Mouse (Mus musculus) stomach, embryonic 14.5 days (tissue): ENCODE measurements at regions not wholly inside any gene's neighbourhood (a gene's known extent, or its start where the extent isn't known, plus 50 kb on each side); places are given as distances from the start of the nearest gene placed in this dataset.

Experiments
- ATAC-seq: fragments of 200-750 bp; cut with Nextera tagmentation; 2 replicates; pipeline ENCODE4 v1.8.0; 2017; ENCODE audit warnings: low read depth, moderate TSS enrichment; ENCODE audit not compliant: insufficient number of reproducible peaks, insufficient read depth, low FRiP score
- H3K27ac ChIP-seq: fragments of 300-500 bp; sonication (generic); 2 replicates; pipeline ENCODE4 v1.5.1; 2014; ENCODE audit warnings: mild to moderate bottlenecking, low read length, moderate library complexity, mixed read lengths
- H3K27me3 ChIP-seq: fragments of 300-500 bp; sonication (generic); 2 replicates; pipeline ENCODE4 v1.6.1; 2014; ENCODE audit warnings: low read length, control low read depth, mixed read lengths; ENCODE audit not compliant: control insufficient read depth, insufficient read depth
- H3K36me3 ChIP-seq: fragments of 300-500 bp; sonication (generic); 2 replicates; pipeline ENCODE4 v1.6.1; 2014; ENCODE audit warnings: mild to moderate bottlenecking, control low read depth, low read length, moderate library complexity, mixed read lengths; ENCODE audit not compliant: control insufficient read depth, insufficient read depth
- H3K4me1 ChIP-seq: fragments of 300-500 bp; sonication (generic); 2 replicates; pipeline ENCODE4 v1.6.1; 2014; ENCODE audit warnings: low read length, control low read depth, mixed read lengths; ENCODE audit not compliant: control insufficient read depth, insufficient read depth
- H3K4me2 ChIP-seq: fragments of 300-500 bp; sonication (generic); replicated peaks from 2 replicates; pipeline ENCODE4 v1.6.1; 2014; ENCODE audit warnings: low read depth, low read length, control low read depth
- H3K4me3 ChIP-seq: fragments of 300-500 bp; sonication (generic); 2 replicates; pipeline ENCODE4 v1.5.1; 2014; ENCODE audit warnings: low read depth, low read length, control low read depth
- H3K9ac ChIP-seq: fragments of 300-500 bp; sonication (generic); replicated peaks from 2 replicates; pipeline ENCODE4 v1.6.1; 2014; ENCODE audit warnings: low read depth, mild to moderate bottlenecking, control low read depth, low read length, moderate library complexity, mixed read lengths
- H3K9me3 ChIP-seq: fragments of 300-500 bp; sonication (generic); 2 replicates; pipeline ENCODE4 v1.6.1; 2016; ENCODE audit warnings: low read depth, low read length, control low read depth; ENCODE audit not compliant: control insufficient read depth
- WGBS: fragments of 180-500 bp; shearing (Covaris S2); extraction: QIAGEN DNeasy Blood & Tissue Kit; methylation state at CpG from one replicate; pipeline ENCODE4 v1.1.7; 2014; 5-methylcytosine and 5-hydroxymethylcytosine counted together

DNA sequence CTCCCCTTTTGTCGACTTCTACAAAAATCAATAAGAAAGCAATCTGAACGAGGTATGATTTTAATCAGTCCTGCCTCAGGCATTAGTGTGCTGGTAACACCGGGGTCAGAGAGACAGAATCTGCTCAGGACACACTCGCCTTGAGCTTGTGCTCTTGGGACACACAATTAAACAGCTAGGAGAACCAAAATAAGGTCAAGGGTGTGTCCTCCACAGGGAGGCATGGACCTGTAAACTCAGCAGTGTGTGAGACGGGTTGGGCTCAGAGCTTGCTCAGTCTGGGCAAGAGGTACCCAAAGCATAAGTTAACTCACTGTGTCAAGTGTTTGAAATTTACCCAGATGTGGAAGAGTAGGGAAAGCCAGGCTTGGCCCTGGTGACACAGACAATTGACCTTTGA lies 107.9 kb upstream of the Dapk1 start:
- ATAC-seq, result no peak
- Histone ChIP-seq H3K27ac (no peak overlapping the region), H3K9ac (no peak overlapping the region), H3K36me3 (no peaks in the 10 kb centered on the region), H3K9me3 (no peaks in the 10 kb centered on the region), H3K27me3 (no peaks in the 10 kb centered on the region), H3K4me1 (peaks cover 13% of the 10 kb centered on the region; the same call in 1 of the 2 replicates), H3K4me3 (no peak overlapping the region), H3K4me2 (no peak overlapping the region)
- WGBS, result 75% methylated on average over 5 of the region's 5 CpGs

GRCm38 (mm10) chr13:60497714-60498400 lies 103.9 kb upstream of the Dapk1 start:
- no peak overlapping the region for H3K4me3 ChIP-seq
- no peak overlapping the region for H3K9ac ChIP-seq
- WGBS, result 23% methylated on average over 18 of the region's 18 CpGs
- 0 out of 2 replicates have a peak, but pooled peaks cover 4% of the 10 kb centered on the region for H3K4me1 ChIP-seq
- no peak for ATAC-seq
- no peaks in the 10 kb centered on the region for H3K36me3 ChIP-seq
- H3K27me3 ChIP-seq, result no peaks in the 10 kb centered on the region
- no peak overlapping the region for H3K27ac ChIP-seq
- no peak overlapping the region for H3K4me2 ChIP-seq
- H3K9me3 ChIP-seq, result no peaks in the 10 kb centered on the region

- ATAC-seq, result no peak
- 41% methylated on average over 2 of the region's 2 CpGs for WGBS
- H3K36me3 ChIP-seq, result no peaks in the 10 kb centered on the region
- H3K27me3 ChIP-seq, result no peaks in the 10 kb centered on the region
- no peak overlapping the region for H3K27ac ChIP-seq
- no peak overlapping the region for H3K4me3 ChIP-seq
- no peaks in the 10 kb centered on the region for H3K9me3 ChIP-seq
- 0 out of 2 replicates have a peak, but pooled peaks cover 2% of the 10 kb centered on the region for H3K4me1 ChIP-seq
- H3K4me2 ChIP-seq, result no peak overlapping the region
- no peak overlapping the region for H3K9ac ChIP-seq
Measured at GRCm38 (mm10) chr13:60504196-60504595, 97.6 kb upstream of the Dapk1 start.

- Histone ChIP-seq H3K4me2 (no peak overlapping the region), H3K36me3 (no peaks in the 10 kb centered on the region), H3K9ac (no peak overlapping the region), H3K27me3 (no peaks in the 10 kb centered on the region), H3K4me3 (no peak overlapping the region), H3K4me1 (0 out of 2 replicates have a peak, but pooled peaks cover 2% of the 10 kb centered on the region), H3K27ac (no peak overlapping the region), H3K9me3 (no peaks in the 10 kb centered on the region)
- WGBS, result 40% methylated on average over 3 of the region's 3 CpGs
- ATAC-seq, result no peak
Measured at GRCm38 (mm10) chr13:60507611-60508010, 94.1 kb upstream of the Dapk1 start.

- WGBS, result 37% methylated on average over 4 of the region's 4 CpGs
- no peaks in the 10 kb centered on the region for H3K36me3 ChIP-seq
- no peak for ATAC-seq
- H3K27ac ChIP-seq, result no peak overlapping the region
- H3K9ac ChIP-seq, result no peak overlapping the region
- 0 out of 2 replicates have a peak, but pooled peaks cover 2% of the 10 kb centered on the region for H3K4me1 ChIP-seq
- no peak overlapping the region for H3K4me3 ChIP-seq
- H3K4me2 ChIP-seq, result no peak overlapping the region
- no peaks in the 10 kb centered on the region for H3K9me3 ChIP-seq
- no peaks in the 10 kb centered on the region for H3K27me3 ChIP-seq
Measured at GRCm38 (mm10) chr13:60508054-60508453, 93.7 kb upstream of the Dapk1 start.

- WGBS, result 67% methylated on average over 5 of the region's 5 CpGs
- Histone ChIP-seq H3K4me2 (no peak overlapping the region), H3K4me3 (no peak overlapping the region), H3K27ac (no peak overlapping the region), H3K27me3 (no peaks in the 10 kb centered on the region), H3K9me3 (no peaks in the 10 kb centered on the region), H3K9ac (no peak overlapping the region), H3K4me1 (0 out of 2 replicates have a peak, but pooled peaks cover 2% of the 10 kb centered on the region), H3K36me3 (no peaks in the 10 kb centered on the region)
- no peak for ATAC-seq
Measured at GRCm38 (mm10) chr13:60508856-60509255, 92.9 kb upstream of the Dapk1 start.

GRCm38 (mm10) chr13:60511101-60511500 lies 90.6 kb upstream of the Dapk1 start:
- ATAC-seq, result no peak
- no peaks in the 10 kb centered on the region for H3K9me3 ChIP-seq
- no peak overlapping the region for H3K27ac ChIP-seq
- WGBS, result 91% methylated on average over 7 of the region's 7 CpGs
- no peak overlapping the region for H3K4me2 ChIP-seq
- no peaks in the 10 kb centered on the region for H3K27me3 ChIP-seq
- no peaks in the 10 kb centered on the region for H3K36me3 ChIP-seq
- H3K4me3 ChIP-seq, result no peak overlapping the region
- H3K9ac ChIP-seq, result no peak overlapping the region
- H3K4me1 ChIP-seq, result 0 out of 2 replicates have a peak, but pooled peaks cover 2% of the 10 kb centered on the region

DNA sequence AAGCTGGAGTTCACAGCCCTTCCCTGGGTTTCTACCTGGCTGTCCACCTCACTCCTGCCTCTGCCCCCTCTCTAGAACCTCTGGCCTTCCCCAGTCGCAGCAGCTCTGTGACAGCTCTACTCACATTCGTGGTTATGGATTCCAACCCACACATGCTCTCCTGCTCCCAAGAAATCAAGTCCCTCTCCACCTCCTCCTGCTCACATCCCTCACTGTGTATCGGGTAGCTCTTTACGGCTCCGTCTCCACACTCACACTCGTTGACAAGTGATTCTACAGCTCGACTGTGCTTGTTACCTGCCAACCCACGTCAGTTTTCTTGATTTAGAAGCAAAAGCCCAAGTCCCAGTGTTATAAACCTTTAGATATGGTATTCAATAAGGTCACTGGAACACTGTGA lies 90.1 kb upstream of the Dapk1 start:
- 0 out of 2 replicates have a peak, but pooled peaks cover 2% of the 10 kb centered on the region for H3K4me1 ChIP-seq
- H3K4me2 ChIP-seq, result no peak overlapping the region
- WGBS, result 82% methylated on average over 8 of the region's 8 CpGs
- H3K9me3 ChIP-seq, result no peaks in the 10 kb centered on the region
- no peak overlapping the region for H3K4me3 ChIP-seq
- no peak overlapping the region for H3K9ac ChIP-seq
- H3K27ac ChIP-seq, result no peak overlapping the region
- no peaks in the 10 kb centered on the region for H3K36me3 ChIP-seq
- no peak for ATAC-seq
- no peaks in the 10 kb centered on the region for H3K27me3 ChIP-seq

DNA sequence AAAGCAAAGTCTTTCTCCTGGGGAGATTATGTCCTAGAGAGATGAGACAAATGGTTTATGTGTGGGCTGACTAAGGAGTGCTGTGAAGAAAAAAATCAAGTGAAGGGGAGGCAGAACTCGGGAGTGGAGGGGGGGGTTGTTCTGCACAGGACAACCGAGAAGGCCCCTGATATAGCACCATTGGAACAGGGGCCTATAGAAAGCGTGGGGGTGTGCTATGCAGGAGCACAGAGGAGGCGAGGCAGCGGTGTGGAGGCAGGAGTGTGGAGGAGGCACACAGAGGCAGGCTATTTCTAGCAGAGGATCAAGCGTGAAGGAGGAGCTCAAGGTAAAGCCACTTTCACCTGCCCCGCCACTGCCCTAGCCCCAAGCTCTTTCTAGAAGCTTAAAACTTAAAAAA lies 88.0 kb upstream of the Dapk1 start:
- ATAC-seq, result no peak
- Histone ChIP-seq H3K4me3 (no peak overlapping the region), H3K9ac (no peak overlapping the region), H3K27ac (no peak overlapping the region), H3K36me3 (no peaks in the 10 kb centered on the region), H3K27me3 (no peaks in the 10 kb centered on the region), H3K9me3 (no peaks in the 10 kb centered on the region), H3K4me1 (no peaks in the 10 kb centered on the region), H3K4me2 (no peak overlapping the region)
- 75% methylated on average over 7 of the region's 7 CpGs for WGBS
